Mouse (Mus musculus): Measurements from ENCODE around the gene Dmbx1. TPM values are rescaled to one million over a fixed set of nuclear protein-coding genes. Genes with fewer than 3 reads are reported as not detected.

Gene Dmbx1
- total RNA-seq, 1 experiment, result 0.18 TPM

DNA sequence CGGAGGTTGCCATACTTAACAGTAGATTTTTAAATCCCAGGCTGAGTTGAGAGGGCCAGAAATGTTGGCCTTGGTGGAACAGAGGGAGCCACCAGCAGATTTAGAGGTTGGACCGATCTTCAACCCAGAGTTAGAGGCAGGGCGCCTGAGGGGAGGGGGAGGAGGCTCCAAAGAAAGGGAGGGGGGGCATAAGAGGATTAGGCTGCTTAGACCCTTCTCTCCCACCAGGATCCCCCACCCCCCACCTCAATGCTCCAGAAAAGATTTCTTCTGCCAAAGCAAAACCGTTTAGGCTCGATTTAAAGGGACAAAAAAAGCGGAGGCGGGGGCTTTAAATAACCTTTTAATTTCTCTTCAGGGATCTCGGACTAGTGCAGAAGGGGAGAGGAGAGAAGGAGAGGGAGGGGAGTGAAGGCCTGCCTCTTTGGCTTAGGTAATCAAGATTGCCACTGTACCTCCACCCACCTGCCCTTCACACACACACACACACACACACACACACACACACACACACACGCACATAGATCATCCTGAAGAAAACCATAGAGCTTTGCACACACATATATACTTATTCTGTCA is 1.6 kb upstream of the Dmbx1 start:
- peaks cover 0 to 10% of the 10 kb centered on the region in 2 experiments; a peak in 1 of 4 replicates for H3K4me1 ChIP-seq (ENCODE audit: control insufficient read depth in 2 of 2, insufficient read depth in 2 of 2, low read length in 2 of 2, poor library complexity in 1 of 2)
- no peaks in the 10 kb centered on the region for H3K9me3 ChIP-seq (ENCODE audit: control insufficient read depth, insufficient read depth, low read depth, low read length)
- TF ChIP-seq ZNF384 (IDR thresholded peaks at IDR 0.05; ENCODE audit: low read depth, low read length), result no peak
- no peak for TF ChIP-seq ZC3H11A (IDR thresholded peaks at IDR 0.05; ENCODE audit: borderline replicate concordance, low read depth, low read length)
- no peak for TF ChIP-seq CHD2 (IDR thresholded peaks at IDR 0.05; ENCODE audit: low read depth, low read length)
- no peak for TF ChIP-seq MAFK (IDR thresholded peaks at IDR 0.05; ENCODE audit: insufficient read depth, low read depth, low read length)
- TF ChIP-seq HCFC1 (IDR thresholded peaks at IDR 0.05; ENCODE audit: borderline replicate concordance, insufficient read depth, low read length), result no peak
- in situ Hi-C loops (cut with MboI; ENCODE audit: low sequenced_read_pairs in 2 of 2, unreplicated experiment in 2 of 2), result loop anchor here (25.0 kb wide), 2 partner anchors 879 to 1029 kb away; partner anchors contain the start of genes Tal1 (in 2 of the 2) and Foxd2 (in 1 of the 2)
- H3K36me3 ChIP-seq (ENCODE audit: control insufficient read depth, insufficient read depth, low read length, poor library complexity, severe bottlenecking), result no peaks in the 10 kb centered on the region
- H3K9ac ChIP-seq (ENCODE audit: insufficient read depth, low read depth, low read length, poor library complexity, severe bottlenecking), result no peak overlapping the region
- no peak overlapping the region for H3K4me3 ChIP-seq (ENCODE audit: insufficient read depth in 1 of 2, low read depth in 1 of 2, low read length in 2 of 2, poor library complexity in 1 of 2, severe bottlenecking in 1 of 2)
- DNase-seq (ENCODE audit: low read depth, low spot score), result no peak
- H3K27ac ChIP-seq (ENCODE audit: insufficient read depth, low read depth, low read length, poor library complexity, severe bottlenecking), result no peak overlapping the region

DNA sequence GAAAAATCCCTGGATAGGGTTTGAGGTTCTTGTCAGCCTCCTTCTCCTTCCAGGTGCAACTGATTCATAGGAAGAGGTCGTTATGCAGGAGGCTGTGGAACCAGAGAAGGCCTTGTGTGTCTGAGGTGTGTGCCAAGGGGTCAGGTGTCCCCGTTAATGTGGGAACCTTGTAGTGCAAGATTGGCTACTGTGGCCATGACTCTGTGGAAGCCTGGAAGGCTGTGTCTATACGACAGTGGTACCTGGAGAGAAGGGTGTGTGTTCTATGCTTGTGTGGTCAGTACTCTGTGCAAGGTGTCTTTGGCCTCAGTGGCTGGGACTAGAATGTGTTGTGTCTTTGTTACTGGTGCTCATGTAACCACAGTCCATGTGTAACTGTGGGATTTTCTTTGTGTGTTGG is 955 bp upstream of the Dmbx1 start:
- no peak overlapping the region for H3K9ac ChIP-seq (ENCODE audit: insufficient read depth, low read depth, low read length, poor library complexity, severe bottlenecking)
- in situ Hi-C loops (cut with MboI; ENCODE audit: low sequenced_read_pairs in 2 of 2, unreplicated experiment in 2 of 2), result loop anchor here (25.0 kb wide), 2 partner anchors 878 to 1028 kb away; partner anchors contain the start of genes Tal1 (in 2 of the 2) and Foxd2 (in 1 of the 2)
- no peaks in the 10 kb centered on the region for H3K36me3 ChIP-seq (ENCODE audit: control insufficient read depth, insufficient read depth, low read length, poor library complexity, severe bottlenecking)
- no peak overlapping the region for H3K4me3 ChIP-seq (ENCODE audit: insufficient read depth in 1 of 2, low read depth in 1 of 2, low read length in 2 of 2, poor library complexity in 1 of 2, severe bottlenecking in 1 of 2)
- TF ChIP-seq ZC3H11A (IDR thresholded peaks at IDR 0.05; ENCODE audit: borderline replicate concordance, low read depth, low read length), result no peak
- no peak for TF ChIP-seq MAFK (IDR thresholded peaks at IDR 0.05; ENCODE audit: insufficient read depth, low read depth, low read length)
- TF ChIP-seq HCFC1 (IDR thresholded peaks at IDR 0.05; ENCODE audit: borderline replicate concordance, insufficient read depth, low read length), result no peak
- no peak for TF ChIP-seq CHD2 (IDR thresholded peaks at IDR 0.05; ENCODE audit: low read depth, low read length)
- no peak for TF ChIP-seq ZNF384 (IDR thresholded peaks at IDR 0.05; ENCODE audit: low read depth, low read length)
- H3K9me3 ChIP-seq (ENCODE audit: control insufficient read depth, insufficient read depth, low read depth, low read length), result no peaks in the 10 kb centered on the region
- DNase-seq (ENCODE audit: low read depth, low spot score), result no peak
- H3K4me1 ChIP-seq (ENCODE audit: control insufficient read depth in 2 of 2, insufficient read depth in 2 of 2, low read length in 2 of 2, poor library complexity in 1 of 2), result peaks cover 0 to 10% of the 10 kb centered on the region in 2 experiments; a peak in 1 of 4 replicates
- H3K27ac ChIP-seq (ENCODE audit: insufficient read depth, low read depth, low read length, poor library complexity, severe bottlenecking), result no peak overlapping the region

DNA sequence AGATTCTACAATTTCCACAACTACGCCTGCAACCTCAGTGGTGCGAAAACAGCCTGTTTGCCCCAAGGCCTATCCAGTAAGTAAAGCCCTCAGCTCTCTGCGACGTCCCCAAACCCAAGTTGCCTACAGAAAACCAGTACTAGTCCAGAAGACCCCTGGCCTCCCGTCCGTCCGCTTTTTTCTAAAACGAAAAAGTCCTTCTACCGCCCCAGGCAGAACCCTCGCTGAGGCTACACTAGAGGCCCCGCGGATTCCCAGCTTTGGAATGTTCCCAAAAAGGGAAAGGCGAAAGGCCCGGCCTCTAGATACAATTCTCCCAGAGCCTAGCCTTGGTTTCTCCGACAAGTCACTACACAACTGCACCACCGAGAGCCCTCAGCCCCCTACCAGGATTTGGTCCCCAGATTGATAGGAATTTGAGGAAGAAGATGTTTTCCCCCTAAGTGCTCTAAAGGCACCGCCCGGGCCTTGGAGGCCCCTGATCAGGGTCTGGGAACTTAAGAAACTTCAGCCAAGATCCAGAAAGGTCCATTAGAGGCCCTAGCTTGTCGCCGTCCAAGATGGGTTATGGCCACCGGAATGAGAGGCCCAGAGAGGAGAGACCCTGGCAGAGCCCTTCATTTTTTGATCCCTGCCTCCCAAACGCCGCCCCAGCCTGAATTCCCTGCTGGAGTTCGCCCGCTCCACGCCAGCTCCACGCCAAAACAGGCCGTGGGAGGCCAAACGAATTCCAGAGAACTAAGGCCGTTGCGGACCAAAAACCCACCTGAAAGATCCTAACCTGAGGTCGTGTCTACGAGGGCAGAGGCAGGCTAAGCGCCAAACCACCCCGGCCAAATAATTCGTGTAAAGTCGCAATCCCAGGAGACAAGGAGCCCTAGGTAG is 1.2 kb downstream of the Dmbx1 start:
- no peak overlapping the region for H3K27ac ChIP-seq (ENCODE audit: insufficient read depth, low read depth, low read length, poor library complexity, severe bottlenecking)
- TF ChIP-seq CHD2 (IDR thresholded peaks at IDR 0.05; ENCODE audit: low read depth, low read length), result no peak
- no peak for TF ChIP-seq MAFK (IDR thresholded peaks at IDR 0.05; ENCODE audit: insufficient read depth, low read depth, low read length)
- no peak for TF ChIP-seq ZNF384 (IDR thresholded peaks at IDR 0.05; ENCODE audit: low read depth, low read length)
- no peak for TF ChIP-seq ZC3H11A (IDR thresholded peaks at IDR 0.05; ENCODE audit: borderline replicate concordance, low read depth, low read length)
- no peak for TF ChIP-seq HCFC1 (IDR thresholded peaks at IDR 0.05; ENCODE audit: borderline replicate concordance, insufficient read depth, low read length)
- no peaks in the 10 kb centered on the region for H3K9me3 ChIP-seq (ENCODE audit: control insufficient read depth, insufficient read depth, low read depth, low read length)
- no peak for DNase-seq (ENCODE audit: low read depth, low spot score)
- no peak overlapping the region for H3K9ac ChIP-seq (ENCODE audit: insufficient read depth, low read depth, low read length, poor library complexity, severe bottlenecking)
- H3K4me1 ChIP-seq (ENCODE audit: control insufficient read depth in 2 of 2, insufficient read depth in 2 of 2, low read length in 2 of 2, poor library complexity in 1 of 2), result peaks cover 0 to 8% of the 10 kb centered on the region in 2 experiments; a peak in 1 of 4 replicates
- peak overlapping the region; percentile 68 to 72; a peak in 1 of 4 replicates for H3K4me3 ChIP-seq (ENCODE audit: insufficient read depth in 1 of 2, low read depth in 1 of 2, low read length in 2 of 2, poor library complexity in 1 of 2, severe bottlenecking in 1 of 2)
- in situ Hi-C loops (cut with MboI; ENCODE audit: low sequenced_read_pairs in 2 of 2, unreplicated experiment in 2 of 2), result loop anchor here (10.0 to 25.0 kb wide), 3 partner anchors 876 to 1034 kb away; partner anchors contain the start of genes Foxd2 (in 2 of the 2) and Tal1 (in 2 of the 2)
- no peaks in the 10 kb centered on the region for H3K36me3 ChIP-seq (ENCODE audit: control insufficient read depth, insufficient read depth, low read length, poor library complexity, severe bottlenecking)

DNA sequence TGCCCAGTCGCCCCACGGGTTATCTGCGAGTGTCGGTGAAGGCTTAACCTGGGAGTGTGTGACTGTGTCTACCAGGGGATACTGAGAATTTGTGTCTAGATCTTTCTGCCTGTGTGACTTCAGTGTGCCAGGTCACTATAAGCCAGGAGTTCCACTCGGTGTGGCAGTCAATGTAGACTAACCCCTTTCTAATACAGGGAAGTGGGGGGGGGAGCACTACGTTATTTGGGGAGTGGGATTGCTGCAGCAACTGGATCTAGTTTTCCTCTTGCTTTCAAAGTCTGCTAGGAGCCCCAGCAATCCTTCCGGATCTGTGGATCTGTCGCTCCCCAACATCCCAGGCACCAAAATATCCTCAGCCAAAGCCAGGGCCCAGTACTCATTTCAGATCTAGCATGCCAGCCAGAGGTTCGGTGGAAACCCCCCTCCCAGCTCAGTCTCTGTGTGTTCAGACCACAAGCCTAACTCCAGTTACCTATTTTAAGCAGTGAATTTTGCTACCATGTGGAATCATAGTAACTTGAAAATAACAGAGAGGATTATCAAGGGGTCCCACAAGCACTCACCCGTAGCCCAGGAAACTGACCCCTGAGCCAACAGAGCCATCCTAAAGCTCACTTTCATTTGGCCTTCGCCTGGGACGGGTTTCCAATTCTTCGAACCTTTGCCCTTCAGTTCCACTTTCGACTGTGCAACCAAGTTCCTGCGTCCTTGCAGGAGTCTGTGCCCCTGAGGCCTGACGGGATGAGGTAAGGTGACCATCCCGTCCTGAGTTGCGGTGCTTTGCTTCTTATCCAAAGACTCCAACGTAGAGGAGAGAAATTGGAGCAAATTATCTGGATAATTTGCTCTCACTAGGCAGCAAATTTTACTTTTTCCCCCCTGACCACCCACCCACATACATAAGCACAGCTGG is 2.4 kb downstream of the Dmbx1 start:
- no peaks in the 10 kb centered on the region for H3K9me3 ChIP-seq (ENCODE audit: control insufficient read depth, insufficient read depth, low read depth, low read length)
- in situ Hi-C loops (cut with MboI; ENCODE audit: low sequenced_read_pairs in 2 of 2, unreplicated experiment in 2 of 2), result loop anchor here (10.0 to 25.0 kb wide), 3 partner anchors 875 to 1033 kb away; partner anchors contain the start of genes Foxd2 (in 2 of the 2) and Tal1 (in 2 of the 2)
- H3K4me1 ChIP-seq (ENCODE audit: control insufficient read depth in 2 of 2, insufficient read depth in 2 of 2, low read length in 2 of 2, poor library complexity in 1 of 2), result peaks cover 0 to 7% of the 10 kb centered on the region in 2 experiments; a peak in 1 of 4 replicates
- no peak overlapping the region for H3K9ac ChIP-seq (ENCODE audit: insufficient read depth, low read depth, low read length, poor library complexity, severe bottlenecking)
- DNase-seq (ENCODE audit: low read depth, low spot score), result no peak
- TF ChIP-seq HCFC1 (IDR thresholded peaks at IDR 0.05; ENCODE audit: borderline replicate concordance, insufficient read depth, low read length) (no peak), ZC3H11A (IDR thresholded peaks at IDR 0.05; ENCODE audit: borderline replicate concordance, low read depth, low read length) (no peak), ZNF384 (IDR thresholded peaks at IDR 0.05; ENCODE audit: low read depth, low read length) (no peak), MAFK (IDR thresholded peaks at IDR 0.05; ENCODE audit: insufficient read depth, low read depth, low read length) (no peak), CHD2 (IDR thresholded peaks at IDR 0.05; ENCODE audit: low read depth, low read length) (no peak)
- no peaks in the 10 kb centered on the region for H3K36me3 ChIP-seq (ENCODE audit: control insufficient read depth, insufficient read depth, low read length, poor library complexity, severe bottlenecking)
- H3K4me3 ChIP-seq (ENCODE audit: insufficient read depth in 1 of 2, low read depth in 1 of 2, low read length in 2 of 2, poor library complexity in 1 of 2, severe bottlenecking in 1 of 2), result no peak overlapping the region
- H3K27ac ChIP-seq (ENCODE audit: insufficient read depth, low read depth, low read length, poor library complexity, severe bottlenecking), result no peak overlapping the region

Measured in ES-E14 (cell line).